Mouse (Mus musculus) kidney, postnatal 25 days (tissue): Measurements from ENCODE around the gene Eya4.

Experiments
- DNase-seq, 2 experiments: peaks; one replicate each; pipeline ENCODE4 v3.0.0; 2021; ENCODE audit warnings: mixed read lengths in 2 of 2

The Eya4 gene

GRCm38 (mm10) chr10:23053379-23053915 is 297.1 kb downstream of the Eya4 start:
- DNase-seq = no peak
